Mouse (Mus musculus): ENCODE results near the gene Vwc2l.

Gene Vwc2l

GRCm38 (mm10) chr1:70725655-70726066 is at the start of gene Vwc2l:
TSS of gene Vwc2l (plus strand) at chr1:70725715.
- peak; percentile 31 for DNase-seq (ENCODE audit: low read depth)

GRCm38 (mm10) chr1:70692529-70692928 is 33.0 kb upstream of the Vwc2l start:
- DNase-seq (ENCODE audit: low read depth) = no peak

- no peak for DNase-seq (ENCODE audit: low read depth)
Observed at GRCm38 (mm10) chr1:70700270-70700669, 25.2 kb upstream of the Vwc2l start.

- DNase-seq (ENCODE audit: low read depth) = no peak
Observed at GRCm38 (mm10) chr1:70703934-70704333, 21.6 kb upstream of the Vwc2l start.

GRCm38 (mm10) chr1:70705821-70706220 is 19.7 kb upstream of the Vwc2l start:
- no peak for DNase-seq (ENCODE audit: low read depth)

GRCm38 (mm10) chr1:70725045-70725444 is 470 bp upstream of the Vwc2l start:
- no peak for DNase-seq (ENCODE audit: low read depth)

- no peak for DNase-seq (ENCODE audit: low read depth)
Observed at GRCm38 (mm10) chr1:70787146-70787545, 61.6 kb downstream of the Vwc2l start.

- DNase-seq (ENCODE audit: low read depth) = no peak
Observed at GRCm38 (mm10) chr1:70791636-70792035, 66.1 kb downstream of the Vwc2l start.

GRCm38 (mm10) chr1:70795094-70795493 is 69.6 kb downstream of the Vwc2l start:
- no peak for DNase-seq (ENCODE audit: low read depth)

GRCm38 (mm10) chr1:70803401-70803800 is 77.9 kb downstream of the Vwc2l start:
- no peak for DNase-seq (ENCODE audit: low read depth)

GRCm38 (mm10) chr1:70823111-70823510 is 97.6 kb downstream of the Vwc2l start:
- DNase-seq (ENCODE audit: low read depth) = no peak

GRCm38 (mm10) chr1:70833262-70833661 is 107.7 kb downstream of the Vwc2l start:
- no peak for DNase-seq (ENCODE audit: low read depth)

GRCm38 (mm10) chr1:70842222-70842621 is 116.7 kb downstream of the Vwc2l start:
- no peak for DNase-seq (ENCODE audit: low read depth)

GRCm38 (mm10) chr1:70845276-70845675 is 119.8 kb downstream of the Vwc2l start:
- DNase-seq (ENCODE audit: low read depth) = no peak

GRCm38 (mm10) chr1:70851633-70852390 is 126.3 kb downstream of the Vwc2l start:
- DNase-seq (ENCODE audit: low read depth) = no peak

GRCm38 (mm10) chr1:70853446-70853845 is 127.9 kb downstream of the Vwc2l start:
- no peak for DNase-seq (ENCODE audit: low read depth)

GRCm38 (mm10) chr1:70855912-70856311 is 130.4 kb downstream of the Vwc2l start:
- no peak for DNase-seq (ENCODE audit: low read depth)

GRCm38 (mm10) chr1:70861672-70862071 is 136.2 kb downstream of the Vwc2l start:
- no peak for DNase-seq (ENCODE audit: low read depth)

GRCm38 (mm10) chr1:70866137-70866536 is 140.6 kb downstream of the Vwc2l start:
- DNase-seq (ENCODE audit: low read depth) = no peak

GRCm38 (mm10) chr1:70880496-70880895 is 155.0 kb downstream of the Vwc2l start:
- DNase-seq (ENCODE audit: low read depth) = no peak

- no peak for DNase-seq (ENCODE audit: low read depth)
Observed at GRCm38 (mm10) chr1:70881269-70881668, 155.8 kb downstream of the Vwc2l start.

GRCm38 (mm10) chr1:70884156-70884555 is 158.6 kb downstream of the Vwc2l start:
- DNase-seq (ENCODE audit: low read depth) = no peak

- DNase-seq (ENCODE audit: low read depth) = no peak
Observed at GRCm38 (mm10) chr1:70902311-70902710, 176.8 kb downstream of the Vwc2l start.

- no peak for DNase-seq (ENCODE audit: low read depth)
Observed at GRCm38 (mm10) chr1:70907366-70907765, 181.9 kb downstream of the Vwc2l start.
